Mouse (Mus musculus): ENCODE results near the gene Gm11634. TPM values are rescaled to one million over a fixed set of nuclear protein-coding genes. Genes with fewer than 3 reads are reported as not detected.
"Not testable (repeated sequence)": the region's sequence is repeated elsewhere in the genome, so short reads cannot be mapped to it uniquely, and the experiment has no call there.

The Gm11634 gene
- polyA plus RNA-seq, 1 experiment from 2014 or later = not detected

- not testable (repeated sequence) for H3K4me1 ChIP-seq (replicated peaks; ENCODE audit: control insufficient read depth, insufficient read depth, low read length); H3K36me3 ChIP-seq (ENCODE audit: control insufficient read depth, insufficient read depth, low read length); H3K9me3 ChIP-seq (ENCODE audit: control insufficient read depth, low read length); H3K27me3 ChIP-seq (ENCODE audit: control insufficient read depth, insufficient read depth, low read length)
- H3K27ac ChIP-seq (ENCODE audit: low read depth, low read length) = peak overlapping the region; percentile 70
- peak overlapping the region; percentile 35; the same call in 1 of the 2 replicates for H3K9ac ChIP-seq (ENCODE audit: low read depth, low read length)
- DNase-seq (ENCODE audit: low spot score) (peak; percentile 77), ATAC-seq (ENCODE audit: low FRiP score) (peak; percentile 73)
- WGBS = 7% methylated on average over 41 of the region's 53 CpGs
- H3K4me2 ChIP-seq (replicated peaks; ENCODE audit: low read depth, low read length) = peak overlapping the region; percentile 25
- H3K4me3 ChIP-seq (ENCODE audit: low read depth, low read length) = peak overlapping the region; percentile 14
These were observed 42.0 kb upstream of the Gm11634 start for GRCm38 (mm10) chr11:101640857-101641709.

GRCm38 (mm10) chr11:101639761-101640160 is 40.7 kb upstream of the Gm11634 start:
- Histone ChIP-seq H3K27me3 (ENCODE audit: control insufficient read depth, insufficient read depth, low read length) (no peaks in the 10 kb centered on the region), H3K4me3 (ENCODE audit: low read depth, low read length) (no peak overlapping the region), H3K9ac (ENCODE audit: low read depth, low read length) (no peak overlapping the region), H3K36me3 (ENCODE audit: control insufficient read depth, insufficient read depth, low read length) (no peaks in the 10 kb centered on the region), H3K9me3 (ENCODE audit: control insufficient read depth, low read length) (no peaks in the 10 kb centered on the region), H3K4me1 (replicated peaks; ENCODE audit: control insufficient read depth, insufficient read depth, low read length) (no peaks in the 10 kb centered on the region), H3K27ac (ENCODE audit: low read depth, low read length) (no peak overlapping the region), H3K4me2 (replicated peaks; ENCODE audit: low read depth, low read length) (no peak overlapping the region)
- DNase-seq (ENCODE audit: low spot score) = no peak
- ATAC-seq (ENCODE audit: low FRiP score) = no peak
- WGBS = 95% methylated on average over 4 of the region's 4 CpGs

- DNase-seq (ENCODE audit: low spot score) = no peak
- Histone ChIP-seq H3K27me3 (ENCODE audit: control insufficient read depth, insufficient read depth, low read length) (no peaks in the 10 kb centered on the region), H3K27ac (ENCODE audit: low read depth, low read length) (no peak overlapping the region), H3K4me2 (replicated peaks; ENCODE audit: low read depth, low read length) (no peak overlapping the region), H3K4me1 (replicated peaks; ENCODE audit: control insufficient read depth, insufficient read depth, low read length) (no peaks in the 10 kb centered on the region), H3K4me3 (ENCODE audit: low read depth, low read length) (no peak overlapping the region), H3K9me3 (ENCODE audit: control insufficient read depth, low read length) (no peaks in the 10 kb centered on the region), H3K36me3 (ENCODE audit: control insufficient read depth, insufficient read depth, low read length) (no peaks in the 10 kb centered on the region), H3K9ac (ENCODE audit: low read depth, low read length) (no peak overlapping the region)
- WGBS = 77% methylated on average over 10 of the region's 10 CpGs
- ATAC-seq (ENCODE audit: low FRiP score) = no peak
These were observed 36.6 kb upstream of the Gm11634 start for GRCm38 (mm10) chr11:101635660-101636059.

GRCm38 (mm10) chr11:101628733-101629417 is 29.8 kb upstream of the Gm11634 start:
- not testable (repeated sequence) for DNase-seq (ENCODE audit: low spot score); H3K9ac ChIP-seq (ENCODE audit: low read depth, low read length); H3K36me3 ChIP-seq (ENCODE audit: control insufficient read depth, insufficient read depth, low read length); H3K27ac ChIP-seq (ENCODE audit: low read depth, low read length); H3K9me3 ChIP-seq (ENCODE audit: control insufficient read depth, low read length); H3K4me1 ChIP-seq (replicated peaks; ENCODE audit: control insufficient read depth, insufficient read depth, low read length); H3K27me3 ChIP-seq (ENCODE audit: control insufficient read depth, insufficient read depth, low read length); ATAC-seq (ENCODE audit: low FRiP score)
- 78% methylated on average over 4 of the region's 5 CpGs for WGBS
- H3K4me3 ChIP-seq (ENCODE audit: low read depth, low read length) = peak overlapping the region; percentile 51
- peak overlapping the region; percentile 90; the same call in 1 of the 2 replicates for H3K4me2 ChIP-seq (replicated peaks; ENCODE audit: low read depth, low read length)

- H3K4me2 ChIP-seq (replicated peaks; ENCODE audit: low read depth, low read length) = peak overlapping the region; percentile 90
- under 1% methylated on average over 33 of the region's 33 CpGs for WGBS
- ATAC-seq (ENCODE audit: low FRiP score) = peak; percentile 52
- peak; percentile 94 for DNase-seq (ENCODE audit: low spot score)
- H3K4me1 ChIP-seq (replicated peaks; ENCODE audit: control insufficient read depth, insufficient read depth, low read length) = no peaks in the 10 kb centered on the region
- no peaks in the 10 kb centered on the region for H3K27me3 ChIP-seq (ENCODE audit: control insufficient read depth, insufficient read depth, low read length)
- peak overlapping the region; percentile 94 for H3K27ac ChIP-seq (ENCODE audit: low read depth, low read length)
- peak overlapping the region; percentile 74 for H3K9ac ChIP-seq (ENCODE audit: low read depth, low read length)
- H3K4me3 ChIP-seq (ENCODE audit: low read depth, low read length) = peak overlapping the region; percentile 51
- no peaks in the 10 kb centered on the region for H3K9me3 ChIP-seq (ENCODE audit: control insufficient read depth, low read length)
- no peaks in the 10 kb centered on the region for H3K36me3 ChIP-seq (ENCODE audit: control insufficient read depth, insufficient read depth, low read length)
These were observed 29.0 kb upstream of the Gm11634 start for GRCm38 (mm10) chr11:101627857-101628559.

- H3K4me2 ChIP-seq (replicated peaks; ENCODE audit: low read depth, low read length) = peak within 1 kb of the TSS; percentile 90
- no peaks in the 10 kb centered on the region for H3K36me3 ChIP-seq (ENCODE audit: control insufficient read depth, insufficient read depth, low read length)
- peak within 1 kb of the TSS; percentile 74 for H3K9ac ChIP-seq (ENCODE audit: low read depth, low read length)
- H3K27me3 ChIP-seq (ENCODE audit: control insufficient read depth, insufficient read depth, low read length) = no peaks in the 10 kb centered on the region
- H3K27ac ChIP-seq (ENCODE audit: low read depth, low read length) = peak within 1 kb of the TSS; percentile 94
- H3K4me1 ChIP-seq (replicated peaks; ENCODE audit: control insufficient read depth, insufficient read depth, low read length) = no peaks in the 10 kb centered on the region
- no peaks in the 10 kb centered on the region for H3K9me3 ChIP-seq (ENCODE audit: control insufficient read depth, low read length)
- peak; percentile 93 for ATAC-seq (ENCODE audit: low FRiP score)
- DNase-seq (ENCODE audit: low spot score) = peak; percentile 86
- peak within 1 kb of the TSS; percentile 51 for H3K4me3 ChIP-seq (ENCODE audit: low read depth, low read length)
- under 1% methylated on average over 32 of the region's 34 CpGs for WGBS
These were observed 28.2 kb upstream of the Gm11634 start, which contains the start of gene Rdm1 for GRCm38 (mm10) chr11:101626995-101627856. Gene Rdm1 (plus strand): TSS chr11:101627195.

- WGBS = 6% methylated on average over 8 of the region's 8 CpGs
- Histone ChIP-seq H3K4me2 (replicated peaks; ENCODE audit: low read depth, low read length) (peak overlapping the region; percentile 56), H3K36me3 (ENCODE audit: control insufficient read depth, insufficient read depth, low read length) (no peaks in the 10 kb centered on the region), H3K9ac (ENCODE audit: low read depth, low read length) (peak overlapping the region; percentile 60), H3K9me3 (ENCODE audit: control insufficient read depth, low read length) (no peaks in the 10 kb centered on the region), H3K27ac (ENCODE audit: low read depth, low read length) (peak overlapping the region; percentile 91), H3K27me3 (ENCODE audit: control insufficient read depth, insufficient read depth, low read length) (no peaks in the 10 kb centered on the region), H3K4me3 (ENCODE audit: low read depth, low read length) (peak overlapping the region; percentile 30), H3K4me1 (replicated peaks; ENCODE audit: control insufficient read depth, insufficient read depth, low read length) (no peaks in the 10 kb centered on the region)
- peak; percentile 39 for ATAC-seq (ENCODE audit: low FRiP score)
- DNase-seq (ENCODE audit: low spot score) = no peak
These were observed 27.6 kb upstream of the Gm11634 start for GRCm38 (mm10) chr11:101626649-101626994.

Measured in hindbrain, embryonic 11.5 days (tissue).